Mouse (Mus musculus) heart, postnatal 0 days (tissue): Measurements from ENCODE around the gene Emd.

Source experiments
- CTCF ChIP-seq: IDR thresholded peaks from 2 replicates; pipeline ENCODE4 v1.5.1; 2016; ENCODE audit warnings: antibody characterized with exemption, control low read depth, low read depth
- EP300 ChIP-seq: IDR thresholded peaks from 2 replicates; pipeline ENCODE4 v1.6.1; 2016; ENCODE audit warnings: antibody characterized with exemption, low read depth

GRCm38 (mm10) chrX:74296538-74297448, 42.3 kb downstream of the Emd start, which contains the start of gene Atp6ap1:
- no peak for TF ChIP-seq CTCF
- TF ChIP-seq EP300, result no peak
